13 mouse cellular contexts compared by ENCODE assay signal in genomic region chr16:52418568-52419158, GRCm38 (mm10). TPM values are rescaled to one million over a fixed set of nuclear protein-coding genes. Genes with fewer than 3 reads are reported as not detected.
DNase-seq lines count a peak whose midpoint lies in the region; TF ChIP-seq lines count a peak whose summit lies in the region.
"Had no signal": no experiment of that assay in that cellular context is flagged by ENCODE, and none has a peak within 500 bp of the region (broad histone marks: within the 10 kb centered on the region; RNA-seq: fewer than 3 reads in every experiment).

No protein-coding gene starts in this region.

- peaks cover 7 to 52% of the 10 kb centered on the region in 2 experiments for H3K4me1 ChIP-seq in CH12.LX (ENCODE audit: control insufficient read depth in 1 of 2, insufficient read depth in 2 of 2)
- H3K4me1 ChIP-seq: embryonic facial prominence, embryonic 13.5 days; forebrain, embryonic 13.5 days; midbrain, embryonic 12.5 days; neural tube, embryonic 12.5 days had no signal

- no peak; the same call in 1 of the 2 replicates for TF ChIP-seq RAD21 in CH12.LX (IDR thresholded peaks at IDR 0.05; ENCODE audit: low read depth, low read length)

- H3K9me3 ChIP-seq in CH12.LX (replicated peaks; ENCODE audit: low read length), result no peaks in the 10 kb centered on the region
- H3K9me3 ChIP-seq: embryonic facial prominence, embryonic 13.5 days; forebrain, embryonic 13.5 days; midbrain, embryonic 12.5 days; neural tube, embryonic 12.5 days had no signal

- H3K27me3 ChIP-seq in CH12.LX (replicated peaks), result no peaks in the 10 kb centered on the region
- no peaks in the 10 kb centered on the region for H3K27me3 ChIP-seq in splenic B cell, adult 2 months (ENCODE audit: control insufficient read depth, insufficient read depth, low read length, poor library complexity, severe bottlenecking)
- H3K27me3 ChIP-seq: embryonic facial prominence, embryonic 13.5 days; forebrain, embryonic 13.5 days; midbrain, embryonic 12.5 days; neural tube, embryonic 12.5 days had no signal

- peak; percentile 49; the same call in 1 of the 2 replicates for TF ChIP-seq POLR2A in CH12.LX (IDR thresholded peaks at IDR 0.05; ENCODE audit: low read depth, low read length)
- no peak for TF ChIP-seq POLR2A in brain, embryonic 14.5 days (IDR thresholded peaks at IDR 0.05; ENCODE audit: borderline replicate concordance, extremely low read depth, insufficient read depth, insufficient read length, poor library complexity, severe bottlenecking)

- peak; percentile 74 for TF ChIP-seq EP300 in CH12.LX (IDR thresholded peaks at IDR 0.05; ENCODE audit: low read length)

- in situ Hi-C loops in CH12.LX (cut with MboI; ENCODE audit: low pct_ligation_motif_present, low pct_unique_long_range_greater_than_20kb, low sequenced_read_pairs), result no loop called here

- H3K27ac ChIP-seq in CH12.LX (ENCODE audit: insufficient read depth, low read depth), result peak overlapping the region; percentile 100
- H3K27ac ChIP-seq: embryonic facial prominence, embryonic 13.5 days; forebrain, embryonic 13.5 days; midbrain, embryonic 12.5 days; neural tube, embryonic 12.5 days had no signal

- peaks cover 29% of the 10 kb centered on the region for H3K79me2 ChIP-seq in CH12.LX (replicated peaks; ENCODE audit: control insufficient read depth, extremely low read depth, insufficient read depth, poor library complexity, severe bottlenecking)

- peak overlapping the region; percentile 99 for H3K9ac ChIP-seq in CH12.LX (ENCODE audit: insufficient read depth, low read depth)
- H3K9ac ChIP-seq: embryonic facial prominence, embryonic 13.5 days; forebrain, embryonic 13.5 days; midbrain, embryonic 12.5 days; neural tube, embryonic 12.5 days had no signal

- no peak for TF ChIP-seq CTCF in CH12.LX (conservative IDR thresholded peaks at IDR 0.05 in 1 of 2, IDR thresholded peaks at IDR 0.05 in 1 of 2; ENCODE audit: low read depth in 2 of 2, low read length in 2 of 2)
- TF ChIP-seq CTCF in brain, embryonic 14.5 days (IDR thresholded peaks at IDR 0.05; ENCODE audit: borderline replicate concordance, extremely low read depth, insufficient read depth, insufficient read length), result no peak

- dilution Hi-C loops in CH12.LX (cut with MboI; ENCODE audit: extremely low pct_ligation_motif_present, extremely low pct_unique_long_range_greater_than_20kb, low sequenced_read_pairs), result no loop called here

- peak; percentile 1 for DNase-seq in retina, postnatal 1 day
- no peak for DNase-seq in retina, embryonic 14.5 days (ENCODE audit: low spot score)
- peak; percentile 84 for DNase-seq in CH12.LX (ENCODE audit: extremely low read depth)
- peak; percentile 27 for DNase-seq in brain, embryonic 14.5 days (ENCODE audit: low read depth)
- peak; percentile 87 for DNase-seq in splenic B cell, adult 2 months (ENCODE audit: low read depth, low spot score)
- DNase-seq in thymus, adult 18-20 months, result no peak
- no peak for DNase-seq in embryo, embryonic 10 days (ENCODE audit: low spot score)
- DNase-seq: cerebellum, adult 9-11 months; gastrocnemius, postnatal 36 days had no signal

- H3K4me3 ChIP-seq in CH12.LX (replicated peaks in 1 of 3; ENCODE audit: low read depth in 2 of 3, low read length in 2 of 3, poor library complexity in 1 of 3), result peak overlapping the region; percentile 40 to 74 (median 41)
- H3K4me3 ChIP-seq: embryonic facial prominence, embryonic 13.5 days; forebrain, embryonic 13.5 days; midbrain, embryonic 12.5 days; neural tube, embryonic 12.5 days had no signal

- peaks cover 0 to 1% of the 10 kb centered on the region in 2 experiments for H3K36me3 ChIP-seq in CH12.LX (replicated peaks in 1 of 2; ENCODE audit: control insufficient read depth in 1 of 2, insufficient read depth in 1 of 2, low read length in 1 of 2)
- H3K36me3 ChIP-seq in splenic B cell, adult 2 months (ENCODE audit: control insufficient read depth, insufficient read depth, low read length, poor library complexity, severe bottlenecking), result no peaks in the 10 kb centered on the region
- H3K36me3 ChIP-seq: embryonic facial prominence, embryonic 13.5 days; midbrain, embryonic 12.5 days; neural tube, embryonic 12.5 days had no signal

- H3K4me2 ChIP-seq in CH12.LX (ENCODE audit: insufficient read depth, low read depth, poor library complexity, severe bottlenecking), result peak overlapping the region; percentile 100
- H3K4me2 ChIP-seq: embryonic facial prominence, embryonic 13.5 days; forebrain, embryonic 13.5 days; midbrain, embryonic 12.5 days; neural tube, embryonic 12.5 days had no signal

TF ChIP-seq in CH12.LX, 34 proteins besides CTCF, POLR2A, EP300 and RAD21:
- TF ChIP-seq USF2 (conservative IDR thresholded peaks at IDR 0.05; ENCODE audit: low read depth, low read length) (peak; percentile 69), JUN (IDR thresholded peaks at IDR 0.05; ENCODE audit: insufficient read depth, low read depth, low read length) (peak; percentile 64; the same call in 1 of the 2 replicates), ZNF384 (IDR thresholded peaks at IDR 0.05; ENCODE audit: low read depth, low read length) (peak; percentile 40), ZKSCAN1 (IDR thresholded peaks at IDR 0.05; ENCODE audit: borderline replicate concordance, low read depth, low read length) (no peak), SMC3 (IDR thresholded peaks at IDR 0.05; ENCODE audit: low read depth, low read length) (no peak), PAX5 (IDR thresholded peaks at IDR 0.05; ENCODE audit: low read length) (no peak), KAT2A (IDR thresholded peaks at IDR 0.05; ENCODE audit: insufficient replicate concordance, low read length) (no peak), NRF1 (IDR thresholded peaks at IDR 0.05; ENCODE audit: low read depth, low read length) (no peak), NELFE (IDR thresholded peaks at IDR 0.05; ENCODE audit: low read depth, low read length) (0 out of 2 replicates have a peak, but pooled peaks have one; percentile 59), CHD2 (IDR thresholded peaks at IDR 0.05; ENCODE audit: low read length) (peak; percentile 62; the same call in 1 of the 2 replicates), CHD1 (IDR thresholded peaks at IDR 0.05; ENCODE audit: low read depth, low read length) (0 out of 2 replicates have a peak, but pooled peaks have one; percentile 53), MYC (IDR thresholded peaks at IDR 0.05; ENCODE audit: low read depth, low read length) (peak; percentile 79), MEF2A (IDR thresholded peaks at IDR 0.05; ENCODE audit: borderline replicate concordance, low read depth, low read length) (peak; percentile 93), POLR2AphosphoS2 (IDR thresholded peaks at IDR 0.05; ENCODE audit: low read depth, low read length) (peak; percentile 64; the same call in 1 of the 2 replicates), GABPA (IDR thresholded peaks at IDR 0.05; ENCODE audit: insufficient replicate concordance, low read depth, low read length) (peak; percentile 37; the same call in 1 of the 2 replicates), MXI1 (IDR thresholded peaks at IDR 0.05; ENCODE audit: low read depth, low read length) (peak; percentile 92), E2F4 (IDR thresholded peaks at IDR 0.05; ENCODE audit: insufficient replicate concordance, low read depth, low read length) (no peak), ELF1 (IDR thresholded peaks at IDR 0.05; ENCODE audit: low read depth, low read length) (peak; percentile 55), MAZ (IDR thresholded peaks at IDR 0.05; ENCODE audit: low read depth, low read length) (no peak), BHLHE40 (IDR thresholded peaks at IDR 0.05; ENCODE audit: low read depth, low read length) (peak; percentile 99), SIN3A (IDR thresholded peaks at IDR 0.05; ENCODE audit: low read length) (peak; percentile 94), ZC3H11A (IDR thresholded peaks at IDR 0.05; ENCODE audit: low read depth, low read length) (no peak), RCOR1 (conservative IDR thresholded peaks at IDR 0.05; ENCODE audit: low read depth, low read length) (peak; percentile 14; the same call in 1 of the 2 replicates), TBP (conservative IDR thresholded peaks at IDR 0.05; ENCODE audit: low read depth, low read length) (peak; percentile 89), MAFK (IDR thresholded peaks at IDR 0.05; ENCODE audit: insufficient replicate concordance, low read length) (peak; percentile 96), ZMIZ1 (IDR thresholded peaks at IDR 0.05; ENCODE audit: low read depth, low read length) (no peak), HCFC1 (IDR thresholded peaks at IDR 0.05; ENCODE audit: low read depth, low read length) (peak; percentile 50), USF1 (IDR thresholded peaks at IDR 0.05; ENCODE audit: low read depth, low read length) (peak; percentile 67), UBTF (IDR thresholded peaks at IDR 0.05; ENCODE audit: low read depth, low read length) (no peak), IRF4 (IDR thresholded peaks at IDR 0.05; ENCODE audit: low read depth, low read length) (peak; percentile 64), TCF12 (IDR thresholded peaks at IDR 0.05; ENCODE audit: low read depth, low read length) (peak; percentile 64), JUND (conservative IDR thresholded peaks at IDR 0.05; ENCODE audit: low read depth, low read length) (peak; percentile 84), ETS1 (conservative IDR thresholded peaks at IDR 0.05; ENCODE audit: low read depth, low read length) (peak; percentile 81), MAX (IDR thresholded peaks at IDR 0.05; ENCODE audit: low read length) (peak; percentile 88)
TF ChIP-seq in CH12.LX: peak in this region for 24.

RNA-seq across cellular contexts. Expression of gene Alcam, which starts 35.2 kb away (rescaled TPM):
- total RNA-seq in CH12.LX (2012; rRNA removed), result 56.7 and 70.6 TPM in 2 replicates
- 26.3 and 31.5 TPM in 2 replicates for total RNA-seq in CH12.LX (2014; rRNA removed)
- 51.3 and 54.6 TPM in 2 replicates for polyA plus RNA-seq in CH12.LX (2012; ENCODE audit: insufficient read length, low read depth)
- 29.7 and 39.1 TPM in 2 replicates for polyA plus RNA-seq in brain, embryonic 14.5 days (2012; rRNA removed)

Comparison
In these comparisons a context has a peak if more than half of its experiments do, and no peak if none do; other contexts are left out.
1. DNase-seq: peak in retina, postnatal 1 day (single experiment), CH12.LX (single experiment), brain, embryonic 14.5 days (single experiment) and splenic B cell, adult 2 months (single experiment); none in retina, embryonic 14.5 days (single experiment), thymus, adult 18-20 months (0 of 2) and embryo, embryonic 10 days (single experiment).